Mouse (Mus musculus) stomach, embryonic 16.5 days (tissue): ENCODE data around the gene Vmn1r196. TPM values are rescaled to one million over a fixed set of nuclear protein-coding genes. Genes with fewer than 3 reads are reported as not detected.
"Not testable (repeated sequence)": the region's sequence is repeated elsewhere in the genome, so short reads cannot be mapped to it uniquely, and the experiment has no call there.

Experiments used
- ATAC-seq: fragments of 200-750 bp; cut with Nextera tagmentation; 2 replicates; pipeline ENCODE4 v1.8.0; 2017; ENCODE audit warnings: moderate number of reproducible peaks, moderate TSS enrichment; ENCODE audit not compliant: insufficient read depth, low FRiP score
- H3K27ac ChIP-seq: fragments of 300-500 bp; sonication (generic); 2 replicates; pipeline ENCODE4 v1.5.1; 2014; ENCODE audit warnings: low read length
- H3K27me3 ChIP-seq: fragments of 300-500 bp; sonication (generic); 2 replicates; pipeline ENCODE4 v1.6.1; 2014; ENCODE audit warnings: low read length, control low read depth, mixed read lengths; ENCODE audit not compliant: control insufficient read depth, insufficient read depth
- H3K36me3 ChIP-seq: fragments of 300-500 bp; sonication (generic); 2 replicates; pipeline ENCODE4 v1.6.1; 2014; ENCODE audit warnings: low read length; ENCODE audit not compliant: control insufficient read depth, insufficient read depth
- H3K4me1 ChIP-seq: fragments of 300-500 bp; sonication (generic); 2 replicates; pipeline ENCODE4 v1.6.1; 2014; ENCODE audit warnings: low read length, control low read depth, mixed read lengths; ENCODE audit not compliant: control insufficient read depth, insufficient read depth
- H3K4me2 ChIP-seq: fragments of 300-500 bp; sonication (generic); 2 replicates; pipeline ENCODE4 v1.6.1; 2014; ENCODE audit warnings: low read depth, low read length, mixed read lengths
- H3K4me3 ChIP-seq: fragments of 300-500 bp; sonication (generic); replicated peaks from 2 replicates; pipeline ENCODE4 v1.5.1; 2014; ENCODE audit warnings: mild to moderate bottlenecking, low read length
- H3K9ac ChIP-seq: fragments of 300-500 bp; sonication (generic); 2 replicates; pipeline ENCODE4 v1.6.1; 2014; ENCODE audit warnings: low read length
- H3K9me3 ChIP-seq: fragments of 300-500 bp; sonication (generic); replicated peaks from 2 replicates; pipeline ENCODE4 v1.6.1; 2016; ENCODE audit warnings: low read length, control low read depth; ENCODE audit not compliant: control insufficient read depth
- WGBS: fragments of 180-500 bp; shearing (Covaris S2); extraction: QIAGEN DNeasy Blood & Tissue Kit; methylation state at CpG from one replicate; pipeline ENCODE4 v1.1.7; 2014; 5-methylcytosine and 5-hydroxymethylcytosine counted together
- polyA plus RNA-seq: library from polyadenylated mRNA; unstranded; fragments of >200 nt; fragmentation: Nextera tagmentation; extraction: Ambion mirVana; gene quantifications from 2 replicates; pipeline ENCODE4 v1.2.1, GENCODE M21; 2015

Gene Vmn1r196
- not detected in 2 replicates for polyA plus RNA-seq

DNA sequence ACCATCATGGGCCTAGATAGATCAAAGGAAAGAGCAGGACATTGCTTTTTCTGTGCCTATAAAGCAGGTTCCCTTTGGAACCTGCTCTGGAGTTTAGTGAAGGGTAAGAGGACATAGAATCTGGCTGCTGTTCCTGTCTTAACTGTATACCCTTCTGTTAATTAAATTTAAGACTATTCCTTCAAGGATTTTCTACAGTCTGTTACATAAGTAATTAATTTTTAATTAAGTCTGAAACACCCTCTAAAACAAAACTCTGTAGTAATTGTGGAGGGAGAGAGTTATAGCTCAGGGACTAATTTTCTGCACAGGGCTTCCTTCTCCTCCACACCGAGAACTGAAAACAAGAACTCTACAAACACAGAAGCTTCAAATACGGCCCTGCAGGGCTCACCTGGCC lies at the start of gene Vmn1r196:
Vmn1r196 (plus strand) TSS at position 301 of the 400 bp plus-strand sequence.
- Histone ChIP-seq H3K27ac (no peak within 1 kb of the TSS), H3K27me3 (no peaks in the 10 kb centered on the region), H3K4me2 (no peak within 1 kb of the TSS), H3K4me3 (no peak within 1 kb of the TSS), H3K4me1 (no peaks in the 10 kb centered on the region), H3K36me3 (no peaks in the 10 kb centered on the region), H3K9me3 (no peaks in the 10 kb centered on the region), H3K9ac (no peak within 1 kb of the TSS)
- ATAC-seq = no peak
- 87% methylated on average over 2 of the region's 2 CpGs for WGBS

DNA sequence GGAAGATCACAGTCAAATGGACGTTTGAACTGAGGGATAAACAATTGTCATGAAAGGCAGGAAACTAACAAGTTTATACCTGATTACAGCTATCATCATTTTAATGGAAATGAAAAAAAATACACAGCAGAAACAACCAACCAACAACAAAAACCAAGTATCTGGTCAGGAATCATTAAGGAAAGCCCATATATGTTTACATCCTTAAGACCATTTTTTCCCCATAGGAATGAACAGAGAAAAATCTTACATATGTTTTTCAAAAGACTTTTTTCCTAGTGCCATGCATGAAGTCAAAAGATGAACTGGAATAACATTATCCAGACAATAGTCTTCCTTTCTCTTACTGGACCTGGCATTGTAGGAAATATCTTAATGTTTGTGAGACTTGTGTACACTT lies 45.8 kb upstream of the Vmn1r196 start, which contains the start of gene Vmn1r194:
Vmn1r194 (plus strand) TSS at position 301 of the 400 bp plus-strand sequence.
- H3K4me3 ChIP-seq = no peak within 1 kb of the TSS
- H3K27ac ChIP-seq = no peak within 1 kb of the TSS
- no peaks in the 10 kb centered on the region for H3K27me3 ChIP-seq
- H3K9ac ChIP-seq = no peak within 1 kb of the TSS
- H3K36me3 ChIP-seq = no peaks in the 10 kb centered on the region
- WGBS = 27% methylated on average over 1 of the region's 1 CpGs
- H3K4me2 ChIP-seq = no peak within 1 kb of the TSS
- H3K4me1 ChIP-seq = no peaks in the 10 kb centered on the region
- no peak for ATAC-seq
- no peaks in the 10 kb centered on the region for H3K9me3 ChIP-seq

DNA sequence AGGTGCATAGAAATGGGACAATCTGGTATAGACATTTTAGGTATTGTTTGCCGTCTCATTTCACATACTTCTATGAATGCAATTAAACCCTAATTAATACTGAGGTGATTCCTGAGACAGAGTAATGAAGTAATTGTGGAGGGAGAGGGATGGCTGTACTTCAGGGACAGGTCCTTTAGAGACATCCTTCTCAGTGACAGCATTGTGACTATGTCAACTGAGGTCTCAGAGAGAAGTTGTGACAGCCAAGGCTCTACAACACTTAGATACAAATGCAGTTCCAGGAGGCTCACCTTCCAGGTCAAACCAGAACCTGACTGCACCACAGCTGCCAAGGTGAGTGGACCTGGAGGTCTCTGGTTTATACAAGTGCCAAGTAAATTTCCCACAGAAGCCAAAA lies 19.5 kb upstream of the Vmn1r196 start, which contains the start of gene Vmn1r195:
Vmn1r195 (plus strand) TSS at position 301 of the 400 bp plus-strand sequence.
- 85% methylated on average over 1 of the region's 1 CpGs for WGBS
- not testable (repeated sequence) for H3K27ac ChIP-seq, H3K9ac ChIP-seq, ATAC-seq, H3K4me3 ChIP-seq, H3K4me1 ChIP-seq, H3K27me3 ChIP-seq, H3K4me2 ChIP-seq, H3K36me3 ChIP-seq, H3K9me3 ChIP-seq

DNA sequence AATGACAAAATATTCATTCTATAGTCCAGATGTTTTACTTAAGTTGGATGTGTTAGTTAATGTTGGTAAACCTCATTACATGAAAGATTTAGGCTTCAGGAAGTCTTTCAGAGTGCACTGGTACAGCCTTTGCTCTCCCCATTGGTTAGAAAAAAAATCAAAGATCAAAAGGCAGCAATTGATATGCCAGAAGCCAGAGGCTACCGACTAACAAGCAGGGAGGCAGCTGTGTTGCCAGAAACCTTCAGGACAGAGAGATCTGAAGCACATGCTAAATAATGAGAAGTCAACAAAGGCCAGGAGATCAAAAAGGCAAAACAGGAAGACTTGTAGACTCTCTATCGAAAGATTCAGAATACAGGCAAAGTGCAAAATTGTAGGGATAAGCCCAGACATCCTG lies 18.0 kb upstream of the Vmn1r196 start:
- H3K27ac ChIP-seq = no peak overlapping the region
- no peak for ATAC-seq
- 42% methylated on average over 2 of the region's 2 CpGs for WGBS
- H3K4me2 ChIP-seq = no peak overlapping the region
- no peaks in the 10 kb centered on the region for H3K27me3 ChIP-seq
- H3K9ac ChIP-seq = no peak overlapping the region
- H3K36me3 ChIP-seq = no peaks in the 10 kb centered on the region
- H3K4me1 ChIP-seq = no peaks in the 10 kb centered on the region
- no peak overlapping the region for H3K4me3 ChIP-seq
- H3K9me3 ChIP-seq = no peaks in the 10 kb centered on the region

DNA sequence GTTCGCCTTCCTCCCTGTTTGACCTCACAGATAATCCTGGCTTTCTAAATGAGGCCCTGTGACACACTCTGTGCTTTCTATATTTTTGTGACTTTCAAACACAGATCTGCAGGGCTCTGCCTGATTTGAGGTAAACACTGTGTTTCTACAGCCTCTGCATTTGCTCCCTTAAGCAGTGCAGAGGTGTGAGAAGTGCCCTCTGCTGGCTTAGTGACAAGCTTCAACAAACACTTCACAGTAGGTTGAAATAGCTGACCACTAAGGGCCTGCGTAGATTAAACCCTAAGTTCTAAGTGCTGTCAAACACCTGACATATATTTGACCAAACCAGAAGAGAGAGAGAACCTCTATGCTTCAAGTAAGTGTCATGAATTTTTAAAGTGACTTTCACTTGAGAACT lies 5.1 kb upstream of the Vmn1r196 start:
- 60% methylated on average over 2 of the region's 2 CpGs for WGBS
- H3K27ac ChIP-seq = no peak overlapping the region

DNA sequence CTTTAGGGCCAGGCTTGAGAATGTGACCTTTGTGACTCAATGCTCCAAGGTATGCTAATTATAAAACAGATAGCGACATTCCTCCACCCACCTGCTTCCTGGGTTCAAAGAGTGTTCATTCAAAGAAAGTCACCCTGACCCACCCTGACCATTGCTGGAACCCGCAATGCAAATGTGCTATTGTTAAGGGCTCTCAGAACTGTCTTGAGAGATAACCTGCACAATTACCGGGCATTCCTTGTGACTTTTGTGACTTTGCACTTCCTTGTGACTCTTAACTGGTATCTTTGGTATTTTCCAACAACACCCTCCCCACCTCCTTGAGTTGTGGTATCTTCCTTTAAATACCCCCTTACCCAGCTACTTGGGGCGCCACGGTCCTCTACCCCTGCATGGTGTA lies 18.4 kb downstream of the Vmn1r196 start:
- 89% methylated on average over 5 of the region's 5 CpGs for WGBS
- not testable (repeated sequence) for H3K36me3 ChIP-seq, H3K27ac ChIP-seq, H3K9me3 ChIP-seq, H3K9ac ChIP-seq, H3K4me2 ChIP-seq, H3K27me3 ChIP-seq, H3K4me1 ChIP-seq, ATAC-seq, H3K4me3 ChIP-seq

More for the DNA sequence above, 5.1 kb upstream of the Vmn1r196 start:
- ATAC-seq = no peak
- Histone ChIP-seq H3K4me3 (no peak overlapping the region), H3K4me2 (no peak overlapping the region), H3K27me3 (no peaks in the 10 kb centered on the region), H3K4me1 (no peaks in the 10 kb centered on the region), H3K9me3 (no peaks in the 10 kb centered on the region), H3K9ac (no peak overlapping the region), H3K36me3 (no peaks in the 10 kb centered on the region)

DNA sequence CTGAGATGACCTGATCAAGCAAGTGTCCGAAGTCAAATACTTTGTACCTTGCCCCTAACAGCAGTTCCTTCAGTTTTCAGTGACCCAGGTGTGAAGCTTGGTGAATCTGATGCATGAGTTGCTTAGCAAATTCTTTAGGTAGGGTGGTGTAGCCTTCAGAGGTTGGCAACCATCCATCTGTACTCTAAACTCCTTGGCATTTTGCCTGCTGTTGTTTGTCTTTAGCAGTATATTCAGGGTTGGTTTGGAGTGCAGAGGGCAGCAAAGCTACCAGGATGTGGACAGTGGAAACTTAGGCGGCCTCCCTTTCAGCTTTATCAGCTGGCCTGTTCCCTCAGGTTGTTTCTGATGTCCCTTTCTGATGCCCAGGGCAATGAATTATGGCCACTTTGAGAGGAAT lies 25.6 kb downstream of the Vmn1r196 start:
- ATAC-seq = no peak
- H3K27me3 ChIP-seq = no peaks in the 10 kb centered on the region
- H3K9me3 ChIP-seq = no peaks in the 10 kb centered on the region

DNA sequence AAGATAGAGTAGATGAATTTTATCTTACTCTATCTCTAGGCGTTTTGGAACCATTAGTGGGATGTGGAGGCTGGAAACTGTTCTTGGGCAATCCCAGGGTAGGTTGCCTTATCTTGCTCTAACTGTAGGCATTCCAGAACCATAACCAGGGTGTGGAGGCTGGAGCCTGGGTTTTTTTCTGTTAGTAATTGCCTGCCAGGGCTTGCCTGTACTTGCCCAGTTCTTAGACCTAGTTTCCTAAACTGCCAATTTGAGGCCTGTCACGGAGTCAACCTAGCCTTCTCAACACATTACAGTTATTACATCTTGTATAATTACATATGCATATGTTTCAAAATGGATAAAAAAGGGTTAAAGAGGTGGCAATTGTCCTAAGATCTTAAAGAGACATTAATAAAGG lies 27.6 kb downstream of the Vmn1r196 start:
- no peaks in the 10 kb centered on the region for H3K4me1 ChIP-seq
- H3K36me3 ChIP-seq = no peaks in the 10 kb centered on the region
- no peak overlapping the region for H3K9ac ChIP-seq
- no peak overlapping the region for H3K4me2 ChIP-seq
- H3K4me3 ChIP-seq = no peak overlapping the region
- 83% methylated on average over 2 of the region's 2 CpGs for WGBS
- no peaks in the 10 kb centered on the region for H3K9me3 ChIP-seq
- no peak for ATAC-seq
- no peaks in the 10 kb centered on the region for H3K27me3 ChIP-seq
- no peak overlapping the region for H3K27ac ChIP-seq

More for the DNA sequence above, 25.6 kb downstream of the Vmn1r196 start:
- no peak overlapping the region for H3K9ac ChIP-seq
- no peak overlapping the region for H3K4me3 ChIP-seq
- no peaks in the 10 kb centered on the region for H3K36me3 ChIP-seq
- H3K27ac ChIP-seq = no peak overlapping the region
- no peak overlapping the region for H3K4me2 ChIP-seq
- no peaks in the 10 kb centered on the region for H3K4me1 ChIP-seq
- 72% methylated on average over 2 of the region's 2 CpGs for WGBS

DNA sequence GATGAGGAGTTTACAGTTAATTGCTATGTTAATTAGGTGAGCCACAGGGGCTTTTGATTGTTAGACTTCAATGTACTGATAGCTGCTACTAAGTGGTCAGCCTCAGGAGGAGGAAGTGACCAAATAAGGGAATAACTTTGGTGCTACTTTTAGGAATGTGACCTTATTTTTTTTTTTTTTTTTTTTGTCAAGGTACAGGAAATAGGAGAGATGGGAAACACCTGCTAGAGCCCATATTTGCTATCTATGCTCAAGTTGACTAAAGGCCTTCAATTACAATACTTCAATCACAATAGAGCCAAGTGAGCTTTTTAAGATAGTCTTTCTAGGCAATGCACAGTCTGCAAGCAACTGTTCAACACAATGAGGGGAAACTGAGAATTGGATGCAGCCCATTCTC lies 30.4 kb downstream of the Vmn1r196 start:
- no peak overlapping the region for H3K4me2 ChIP-seq
- no peaks in the 10 kb centered on the region for H3K36me3 ChIP-seq
- no peak for ATAC-seq
- no peak overlapping the region for H3K4me3 ChIP-seq
- H3K4me1 ChIP-seq = no peaks in the 10 kb centered on the region
- no peak overlapping the region for H3K27ac ChIP-seq
- no peaks in the 10 kb centered on the region for H3K9me3 ChIP-seq
- no peak overlapping the region for H3K9ac ChIP-seq
- H3K27me3 ChIP-seq = no peaks in the 10 kb centered on the region

DNA sequence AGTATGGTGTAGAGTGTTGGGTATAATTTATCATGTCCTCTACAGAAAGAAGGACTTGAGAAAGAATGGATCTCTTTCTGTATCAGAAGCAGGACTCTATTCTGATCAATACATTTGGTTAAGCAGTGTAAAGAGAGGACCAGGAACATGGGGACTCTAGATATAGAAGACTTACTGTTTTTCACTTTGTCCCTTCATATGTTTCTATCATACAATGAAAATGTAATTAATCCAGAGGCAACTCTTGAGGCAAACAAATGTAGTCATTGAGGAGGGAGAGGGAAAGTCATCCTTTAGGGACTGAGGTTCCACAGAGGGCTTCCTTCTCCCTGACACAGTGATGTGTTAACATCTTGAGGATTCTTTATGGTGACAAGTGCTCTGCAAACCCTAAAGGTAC lies 34.6 kb downstream of the Vmn1r196 start, which contains the start of gene Vmn1r197:
Vmn1r197 (plus strand) TSS at position 301 of the 400 bp plus-strand sequence.
- Histone ChIP-seq H3K4me3 (no peak within 1 kb of the TSS), H3K27ac (no peak within 1 kb of the TSS), H3K9ac (no peak within 1 kb of the TSS), H3K9me3 (no peaks in the 10 kb centered on the region), H3K27me3 (no peaks in the 10 kb centered on the region), H3K4me2 (no peak within 1 kb of the TSS), H3K4me1 (no peaks in the 10 kb centered on the region), H3K36me3 (no peaks in the 10 kb centered on the region)
- no peak for ATAC-seq
